Mouse (Mus musculus): ENCODE measurements around the gene Dennd1c.

The Dennd1c gene

GRCm38 (mm10) chr17:57038978-57039377, 39.3 kb downstream of the Dennd1c start:
- DNase-seq: no peak

- no peak for DNase-seq
These were observed 45.5 kb downstream of the Dennd1c start for GRCm38 (mm10) chr17:57032854-57033253.

DNA sequence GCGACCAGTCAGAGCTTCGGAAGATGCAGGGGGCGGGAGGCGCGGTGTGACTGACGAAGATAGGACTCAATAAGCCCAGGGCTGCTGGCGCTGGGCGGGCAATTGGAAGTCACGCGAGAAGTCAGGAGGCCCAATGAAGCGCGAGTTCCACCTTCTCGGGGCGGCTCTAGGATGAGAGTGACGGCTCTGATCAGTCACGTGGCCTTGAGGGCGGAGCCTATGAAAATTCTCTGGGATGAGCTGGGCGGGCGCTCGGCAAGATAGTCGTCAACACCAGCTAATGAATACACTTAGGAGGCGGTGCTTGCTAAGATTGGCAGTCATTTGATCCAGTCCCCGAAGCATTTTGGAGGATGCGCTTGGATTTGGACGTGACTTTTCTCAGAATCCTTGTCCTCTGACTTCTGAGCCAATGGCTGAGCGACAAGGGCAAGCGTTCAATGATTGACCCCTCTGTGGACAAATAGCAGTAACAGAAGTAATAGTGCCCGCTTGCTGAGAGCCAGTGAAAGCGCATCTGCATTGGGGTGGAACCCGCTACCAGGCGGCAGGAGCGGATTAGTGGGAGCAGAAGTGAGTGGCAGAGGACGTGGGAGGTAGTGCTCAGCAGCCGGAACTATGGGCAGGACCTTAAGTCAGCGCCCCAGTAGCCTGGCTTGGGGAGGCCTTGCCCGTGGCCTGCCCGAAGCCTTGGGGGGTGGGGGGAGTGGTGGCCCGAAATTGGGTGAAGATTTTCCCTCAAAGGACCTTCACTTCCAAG, 46.5 kb downstream of the Dennd1c start:
- peak; percentile 100 for DNase-seq

GRCm38 (mm10) chr17:57030931-57031660, 47.2 kb downstream of the Dennd1c start, which contains the start of gene Khsrp:
Gene Khsrp (minus strand): TSS chr17:57031522.
- DNase-seq: no peak

DNA sequence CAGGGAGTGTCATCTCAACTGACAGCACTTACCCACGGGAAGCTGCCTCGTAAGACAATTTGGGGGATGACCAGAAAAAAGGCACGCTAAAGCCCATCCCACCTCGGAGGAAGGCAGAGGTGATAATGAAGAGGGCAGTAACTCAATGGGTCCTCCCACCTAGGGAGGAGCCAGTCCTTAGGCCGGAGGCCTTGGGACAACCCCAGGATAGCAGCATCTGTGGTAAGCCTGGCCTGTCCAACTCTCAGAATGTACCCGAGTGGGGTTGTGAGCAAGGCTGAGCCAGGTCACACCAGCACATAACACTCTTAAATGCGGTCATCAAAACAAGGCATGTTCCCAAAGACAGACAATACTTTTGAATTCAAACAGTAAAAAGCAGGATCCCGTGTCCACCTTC, 48.6 kb downstream of the Dennd1c start:
- no peak for DNase-seq

DNA sequence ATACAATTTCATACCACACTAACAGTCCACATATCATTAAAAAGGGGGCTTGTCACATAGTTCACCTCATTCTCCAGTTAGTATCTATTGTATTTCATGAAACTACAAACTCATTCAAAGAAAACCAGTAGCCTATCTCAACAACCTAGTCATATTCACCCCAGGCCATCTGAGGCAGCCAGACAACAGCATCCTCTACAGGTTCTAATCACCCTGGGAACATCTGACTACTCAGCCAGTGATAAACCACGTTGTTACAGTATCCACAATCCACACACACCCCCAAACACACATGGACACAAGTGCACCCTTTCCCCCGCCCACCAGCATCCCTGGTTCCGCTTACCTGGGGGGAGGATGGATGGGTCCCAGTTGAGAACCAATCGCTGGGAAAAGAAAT, 50.8 kb downstream of the Dennd1c start:
- DNase-seq: no peak

- no peak for DNase-seq
These were observed 57.4 kb downstream of the Dennd1c start for GRCm38 (mm10) chr17:57020960-57021359.

DNA sequence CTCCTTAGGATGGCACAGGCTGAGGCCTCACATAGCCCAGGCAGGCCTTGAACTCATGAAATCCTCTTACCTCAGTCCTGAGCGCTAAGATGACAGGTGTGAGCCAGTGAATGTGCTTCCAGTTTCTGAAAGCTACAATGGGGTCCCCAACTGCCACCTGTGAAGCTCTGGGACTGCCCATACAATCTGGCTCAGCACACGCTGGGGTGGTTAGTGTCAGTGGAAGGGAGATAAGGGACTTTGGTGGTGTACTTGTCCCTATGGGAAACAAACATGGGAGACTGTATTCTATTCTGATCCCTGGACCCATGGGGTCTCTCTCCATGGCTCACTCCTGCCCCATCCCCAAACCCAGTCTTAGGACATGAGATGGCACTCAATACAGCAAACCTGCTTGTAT, 58.6 kb downstream of the Dennd1c start:
- DNase-seq: no peak

Data from right cerebral cortex, postnatal 25 days (tissue).